Mouse (Mus musculus) MEL (cell line): ENCODE results near the gene Xrcc6. TPM values are rescaled to one million over a fixed set of nuclear protein-coding genes. Genes with fewer than 3 reads are reported as not detected.

Experiments
- DNase-seq: peaks from one replicate; pipeline ENCODE4 v3.0.0; 2011; ENCODE audit warnings: low read depth, low spot score
- H3K27ac ChIP-seq: 2 replicates; pipeline ENCODE4 v1.5.1; 2012; ENCODE audit warnings: low read depth, mild to moderate bottlenecking, control low read depth, low read length, moderate library complexity; ENCODE audit not compliant: control insufficient read depth
- H3K27me3 ChIP-seq, 2 experiments: fragments of 150-350 bp in 1 of 2; sonication (generic) in 1 of 2; 2 replicates each; pipeline ENCODE4 v1.6.1; 2012; ENCODE audit warnings: low read length in 2 of 2, mild to moderate bottlenecking in 2 of 2, improper control_type of control experiment in 1 of 2, moderate library complexity in 1 of 2; ENCODE audit not compliant: insufficient read depth in 2 of 2, control insufficient read depth in 1 of 2
- H3K36me3 ChIP-seq, 2 experiments: 2 replicates each; pipeline ENCODE4 v1.6.1; 2012 to 2014; ENCODE audit warnings: low read length in 2 of 2, improper control_type of control experiment in 1 of 2, inconsistent platforms in 1 of 2, mild to moderate bottlenecking in 1 of 2; ENCODE audit not compliant: insufficient read depth in 2 of 2, control insufficient read depth in 1 of 2
- H3K4me1 ChIP-seq, 2 experiments: fragments of 150-350 bp in 1 of 2; sonication (generic) in 1 of 2; 2 replicates each; pipeline ENCODE4 v1.6.1; 2012; ENCODE audit warnings: low read length in 2 of 2, improper control_type of control experiment in 1 of 2, mild to moderate bottlenecking in 1 of 2; ENCODE audit not compliant: insufficient read depth in 2 of 2, control insufficient read depth in 1 of 2
- H3K4me3 ChIP-seq, 2 experiments: fragments of 150-350 bp in 1 of 2; sonication (generic) in 1 of 2; 2 replicates each; pipeline ENCODE4 v1.5.1; 2012; ENCODE audit warnings: low read depth in 2 of 2, low read length in 2 of 2, mild to moderate bottlenecking in 2 of 2, moderate library complexity in 2 of 2, control low read depth in 1 of 2, improper control_type of control experiment in 1 of 2; ENCODE audit not compliant: control insufficient read depth in 1 of 2, insufficient read depth in 1 of 2
- H3K79me2 ChIP-seq: 2 replicates; pipeline ENCODE4 v1.6.1; 2012; ENCODE audit warnings: mild to moderate bottlenecking, low read length, moderate library complexity; ENCODE audit not compliant: control insufficient read depth, poor library complexity, insufficient read depth
- H3K9ac ChIP-seq: 2 replicates; pipeline ENCODE4 v1.6.1; 2012; ENCODE audit warnings: low read depth, mild to moderate bottlenecking, control low read depth, low read length, moderate library complexity; ENCODE audit not compliant: control insufficient read depth, poor library complexity, severe bottlenecking
- H3K9me3 ChIP-seq: fragments of 150-350 bp; sonication (generic); replicated peaks from 2 replicates; pipeline ENCODE4 v1.6.1; 2012; ENCODE audit warnings: mild to moderate bottlenecking, low read length, improper control_type of control experiment, moderate library complexity; ENCODE audit not compliant: insufficient read depth
- CHD1 ChIP-seq: IDR thresholded peaks from 2 replicates; pipeline ENCODE4 v1.6.1; 2012; ENCODE audit warnings: low read depth, mild to moderate bottlenecking, inconsistent platforms, low read length, improper control_type of control experiment
- CHD2 ChIP-seq: IDR thresholded peaks from 2 replicates; pipeline ENCODE4 v1.6.1; 2011; ENCODE audit warnings: low read length, improper control_type of control experiment
- CTCF ChIP-seq, 3 experiments: IDR thresholded peaks in 2 of 3; conservative IDR thresholded peaks in 1 of 3; 2 replicates each; pipeline ENCODE4 v1.5.1; 2011 to 2012; ENCODE audit warnings: low read length in 3 of 3, low read depth in 2 of 3, mild to moderate bottlenecking in 2 of 3, improper control_type of control experiment in 1 of 3, inconsistent platforms in 1 of 3, mixed read lengths in 1 of 3, moderate library complexity in 1 of 3; ENCODE audit not compliant: control insufficient read depth in 1 of 3, insufficient read depth in 1 of 3, poor library complexity in 1 of 3, severe bottlenecking in 1 of 3
- ELF1 ChIP-seq: IDR thresholded peaks from 2 replicates; pipeline ENCODE4 v1.6.1; 2014; ENCODE audit warnings: low read depth, mild to moderate bottlenecking, inconsistent platforms, low read length, improper control_type of control experiment, moderate library complexity
- EP300 ChIP-seq, 2 experiments: IDR thresholded peaks; 2 replicates each; pipeline ENCODE4 v1.6.1; 2011; ENCODE audit warnings: improper control_type of control experiment in 2 of 2, low read length in 2 of 2, low read depth in 1 of 2, mild to moderate bottlenecking in 1 of 2
- ETS1 ChIP-seq: IDR thresholded peaks from 2 replicates; pipeline ENCODE4 v1.6.1; 2012; ENCODE audit warnings: low read depth, mild to moderate bottlenecking, inconsistent platforms, low read length, improper control_type of control experiment, moderate library complexity
- GATA1 ChIP-seq: IDR thresholded peaks from 2 replicates; pipeline ENCODE4 v1.6.1; 2011; ENCODE audit warnings: low read depth, low read length, improper control_type of control experiment
- HCFC1 ChIP-seq: IDR thresholded peaks from 2 replicates; pipeline ENCODE4 v1.6.1; 2012; ENCODE audit warnings: low read depth, mild to moderate bottlenecking, inconsistent platforms, low read length, improper control_type of control experiment, moderate library complexity
- JUND ChIP-seq: IDR thresholded peaks from 2 replicates; pipeline ENCODE4 v1.6.1; 2011; ENCODE audit warnings: low read depth, mild to moderate bottlenecking, improper control_type of control experiment, low read length
- MAX ChIP-seq: IDR thresholded peaks from 2 replicates; pipeline ENCODE4 v1.6.1; 2011; ENCODE audit warnings: low read length, improper control_type of control experiment
- MEF2A ChIP-seq: IDR thresholded peaks from 2 replicates; pipeline ENCODE4 v1.6.1; 2014; ENCODE audit warnings: low read depth, mild to moderate bottlenecking, inconsistent platforms, low read length, improper control_type of control experiment; ENCODE audit not compliant: poor library complexity, insufficient replicate concordance, severe bottlenecking; ENCODE audit errors: extremely low read depth
- MXI1 ChIP-seq: IDR thresholded peaks from 2 replicates; pipeline ENCODE4 v1.6.1; 2011; ENCODE audit warnings: mild to moderate bottlenecking, low read depth, low read length, improper control_type of control experiment
- MYC ChIP-seq: IDR thresholded peaks from 2 replicates; pipeline ENCODE4 v1.6.1; 2011; ENCODE audit warnings: low read depth, mild to moderate bottlenecking, low read length, improper control_type of control experiment, moderate library complexity
- POLR2AphosphoS2 ChIP-seq: IDR thresholded peaks from 2 replicates; pipeline ENCODE4 v1.6.1; 2011; ENCODE audit warnings: low read length, improper control_type of control experiment
- POLR2AphosphoS5 ChIP-seq: IDR thresholded peaks from 2 replicates; pipeline ENCODE4 v1.6.1; 2012; ENCODE audit warnings: low read depth, borderline replicate concordance, mild to moderate bottlenecking, inconsistent platforms, low read length, moderate library complexity, mixed read lengths
- RAD21 ChIP-seq: IDR thresholded peaks from 2 replicates; pipeline ENCODE4 v1.6.1; 2011; ENCODE audit warnings: mild to moderate bottlenecking, low read depth, low read length, improper control_type of control experiment
- RCOR1 ChIP-seq: IDR thresholded peaks from 2 replicates; pipeline ENCODE4 v1.6.1; 2012; ENCODE audit warnings: low read depth, mild to moderate bottlenecking, inconsistent platforms, low read length, improper control_type of control experiment
- SMC3 ChIP-seq: IDR thresholded peaks from 2 replicates; pipeline ENCODE4 v1.6.1; 2011; ENCODE audit warnings: low read depth, low read length, improper control_type of control experiment
- TAL1 ChIP-seq: IDR thresholded peaks from 2 replicates; pipeline ENCODE4 v1.6.1; 2012; ENCODE audit warnings: mild to moderate bottlenecking, inconsistent platforms, low read length, moderate library complexity, mixed read lengths
- USF1 ChIP-seq: IDR thresholded peaks from 2 replicates; pipeline ENCODE4 v1.6.1; 2014; ENCODE audit warnings: low read depth, mild to moderate bottlenecking, inconsistent platforms, low read length, improper control_type of control experiment, moderate library complexity
- USF2 ChIP-seq, 2 experiments: IDR thresholded peaks; 2 replicates each; pipeline ENCODE4 v1.6.1; 2011 to 2012; ENCODE audit warnings: improper control_type of control experiment in 2 of 2, low read length in 2 of 2, borderline replicate concordance in 1 of 2, inconsistent platforms in 1 of 2, low read depth in 1 of 2, mild to moderate bottlenecking in 1 of 2; ENCODE audit not compliant: insufficient read depth in 1 of 2
- ZKSCAN1 ChIP-seq: IDR thresholded peaks from 2 replicates; pipeline ENCODE4 v1.6.1; 2012; ENCODE audit warnings: low read depth, mild to moderate bottlenecking, inconsistent platforms, low read length, improper control_type of control experiment, moderate library complexity
- ZMIZ1 ChIP-seq: IDR thresholded peaks from 2 replicates; pipeline ENCODE4 v1.6.1; 2012; ENCODE audit warnings: low read depth, mild to moderate bottlenecking, inconsistent platforms, low read length, improper control_type of control experiment, moderate library complexity
- ZNF384 ChIP-seq: IDR thresholded peaks from 2 replicates; pipeline ENCODE4 v1.6.1; 2012; ENCODE audit warnings: low read depth, mild to moderate bottlenecking, inconsistent platforms, low read length, improper control_type of control experiment
- polyA plus RNA-seq, 2 experiments: library from polyadenylated mRNA; stranded (reverse) in 1 of 2; unstranded in 1 of 2; fragments of >175 nt in 1 of 2; fragments of >200 nt in 1 of 2; gene quantifications; 2 replicates each; pipeline versions ENCODE4 v1.2.1 to v1.2.4; 2012; ENCODE audit warnings: low replicate concordance in 2 of 2, low read depth in 1 of 2; ENCODE audit not compliant: insufficient read length in 2 of 2, insufficient read depth in 1 of 2, missing spikeins in 1 of 2
- total RNA-seq: library from RNA; depleted of rRNA; stranded (reverse); fragments of 300-350 nt; gene quantifications from 2 replicates; pipeline ENCODE4 v1.2.3, GENCODE M21; 2012

The Xrcc6 gene
- total and polyA plus RNA-seq, 3 experiments, result 108 TPM; not detected in 1

DNA sequence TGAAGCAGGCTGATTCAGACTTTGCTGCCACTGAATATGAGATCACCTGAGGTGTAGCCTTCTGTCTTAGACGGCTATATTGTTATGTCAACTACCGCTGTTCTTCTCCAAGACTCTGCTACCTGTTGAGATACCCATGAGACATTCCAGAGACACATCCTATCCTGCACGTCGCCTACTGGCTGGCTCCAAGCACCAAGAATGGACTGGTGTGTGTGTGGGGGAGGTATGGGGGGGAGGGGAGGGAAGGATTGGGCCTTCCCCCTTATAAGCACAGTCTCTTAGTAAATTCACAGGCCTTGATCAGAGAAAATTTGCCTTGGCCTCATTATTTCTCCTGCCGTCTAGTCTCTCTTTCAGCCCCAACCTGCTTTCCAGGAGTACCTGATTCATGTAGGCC lies 19.8 kb upstream of the Xrcc6 start:
- H3K9ac ChIP-seq, result no peak overlapping the region
- H3K9me3 ChIP-seq, result no peaks in the 10 kb centered on the region
- DNase-seq, result no peak
- TF ChIP-seq ZKSCAN1, result no peak
- TF ChIP-seq CHD1, result no peak
- no peak for TF ChIP-seq HCFC1
- no peak for TF ChIP-seq EP300 (IDR thresholded peaks at IDR 0.05; ENCODE audit: low read depth in 1 of 2, low read length in 2 of 2)
- no peak for TF ChIP-seq ELF1
- no peak for TF ChIP-seq POLR2AphosphoS2
- TF ChIP-seq ZNF384, result no peak
- TF ChIP-seq ZMIZ1, result no peak
- TF ChIP-seq CTCF (IDR thresholded peaks at IDR 0.05 in 2 of 3, conservative IDR thresholded peaks at IDR 0.05 in 1 of 3; ENCODE audit: control insufficient read depth in 1 of 3, insufficient read depth in 1 of 3, low read depth in 2 of 3, low read length in 3 of 3, poor library complexity in 1 of 3, severe bottlenecking in 1 of 3), result no peak
- no peak for TF ChIP-seq MYC
- no peak for TF ChIP-seq CHD2
- no peak for TF ChIP-seq JUND
- no peak for TF ChIP-seq RCOR1
- TF ChIP-seq ETS1, result no peak
- TF ChIP-seq USF1, result no peak
- TF ChIP-seq USF2 (IDR thresholded peaks at IDR 0.05; ENCODE audit: borderline replicate concordance in 1 of 2, insufficient read depth in 1 of 2, low read depth in 1 of 2, low read length in 2 of 2), result no peak
- TF ChIP-seq POLR2AphosphoS5, result no peak
- no peak for TF ChIP-seq GATA1
- TF ChIP-seq MAX, result no peak
- TF ChIP-seq SMC3, result no peak
- H3K27ac ChIP-seq, result no peak overlapping the region
- peaks cover 0 to 5% of the 10 kb centered on the region in 2 experiments; a peak in 1 of 4 replicates for H3K36me3 ChIP-seq
- no peak overlapping the region for H3K4me3 ChIP-seq
- no peaks in the 10 kb centered on the region for H3K27me3 ChIP-seq
- H3K79me2 ChIP-seq, result no peaks in the 10 kb centered on the region
- H3K4me1 ChIP-seq, result peaks cover 0 to 6% of the 10 kb centered on the region in 2 experiments; a peak in 3 of 4 replicates

DNA sequence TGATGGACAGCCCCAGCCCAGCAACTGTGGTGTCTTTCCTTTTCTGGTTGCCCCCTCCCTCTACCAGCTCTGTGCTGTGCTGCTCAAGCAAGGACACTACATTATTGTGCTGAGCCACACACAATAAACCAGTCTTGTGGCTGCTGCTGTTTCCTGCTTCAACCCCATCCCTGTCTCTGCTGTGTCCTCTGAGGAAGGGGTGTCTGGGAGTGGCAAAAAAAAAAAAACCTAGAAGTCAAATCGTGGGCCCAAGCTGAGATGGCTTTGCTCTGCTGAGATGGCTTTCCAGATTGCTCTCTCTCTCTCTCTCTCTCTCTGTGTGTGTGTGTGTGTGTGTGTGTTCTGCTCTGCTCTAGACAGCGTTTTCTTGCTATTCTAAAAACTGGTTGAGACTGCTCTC lies 19.2 kb upstream of the Xrcc6 start:
- TF ChIP-seq RAD21 (no peak), ZKSCAN1 (no peak), MEF2A (no peak), ZMIZ1 (no peak), MXI1 (no peak), MAX (no peak), TAL1 (no peak)
- Histone ChIP-seq H3K4me1 (peaks cover 0 to 6% of the 10 kb centered on the region in 2 experiments; a peak in 3 of 4 replicates), H3K36me3 (peaks cover 0 to 5% of the 10 kb centered on the region in 2 experiments; a peak in 1 of 4 replicates), H3K27me3 (no peaks in the 10 kb centered on the region), H3K9ac (no peak overlapping the region), H3K27ac (no peak overlapping the region), H3K4me3 (no peak overlapping the region), H3K79me2 (no peaks in the 10 kb centered on the region), H3K9me3 (no peaks in the 10 kb centered on the region)
- no peak for DNase-seq
